Mouse (Mus musculus): ENCODE measurements around the gene Pgrmc2. TPM values are rescaled to one million over a fixed set of nuclear protein-coding genes. Genes with fewer than 3 reads are reported as not detected.

Pgrmc2 gene
- total RNA-seq, 2 experiments from 2014 or later = 47.4 to 47.9 TPM

Other genes starting within 250 kb of the Pgrmc2 start
- 10 to 100 TPM; 20.5 to 24.3 TPM for gene Mfsd8, start 236.2 kb downstream of the Pgrmc2 start, total RNA-seq (2021)
- 10 to 100 TPM; 12.2 to 14.4 TPM for gene Abhd18, start 236.1 kb downstream of the Pgrmc2 start, total RNA-seq (2021)
- gene 1700034I23Rik, start 180.5 kb downstream of the Pgrmc2 start, total RNA-seq (2021) = under 1 TPM; 0.24 to 0.52 TPM
- 10 to 100 TPM; 20.1 to 22.0 TPM for gene Larp1b, start 133.2 kb downstream of the Pgrmc2 start, total RNA-seq (2021)